In the genomic region with DNA sequence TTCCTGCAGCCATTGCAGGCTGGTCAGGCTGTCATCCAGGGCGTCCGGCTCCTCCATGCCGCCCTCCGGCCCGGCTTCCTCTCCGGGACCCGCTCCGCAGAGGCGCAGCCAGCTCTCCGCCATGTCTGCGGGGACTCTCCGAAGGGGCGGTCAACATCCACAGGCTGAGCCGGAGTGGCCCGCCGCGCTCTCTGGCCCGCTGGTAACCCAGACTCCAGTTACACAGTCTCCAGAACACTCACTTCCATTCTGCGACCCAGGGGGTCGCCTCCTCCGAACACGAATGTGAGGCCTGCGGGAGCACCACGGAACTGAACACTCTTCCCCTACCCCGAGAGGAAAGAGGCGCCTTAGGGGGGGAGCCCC, we compare ENCODE assay signal across 9 mouse cellular contexts. TPM values are rescaled to one million over a fixed set of nuclear protein-coding genes. Genes with fewer than 3 reads are reported as not detected.
DNase-seq lines count a peak whose midpoint lies in the region; ATAC-seq and TF ChIP-seq lines count a peak whose summit lies in the region.
"Had no signal": no experiment of that assay in that cellular context is flagged by ENCODE, and none has a peak within 500 bp of the region (broad histone marks: within the 10 kb centered on the region; RNA-seq: fewer than 3 reads in every experiment).

No protein-coding gene starts in this region.

- peak overlapping the region; percentile 50 for H3K27ac ChIP-seq in kidney, postnatal 0 days
- no peak overlapping the region for H3K27ac ChIP-seq in kidney, adult 2 months (ENCODE audit: insufficient read depth, low read depth, low read length)
- H3K27ac ChIP-seq in forebrain, embryonic 11.5 days (ENCODE audit: low read depth, low read length) = no peak overlapping the region
- no peak overlapping the region for H3K27ac ChIP-seq in limb, embryonic 13.5 days
- no peak overlapping the region for H3K27ac ChIP-seq in neural tube, embryonic 15.5 days (replicated peaks)

- peak overlapping the region; percentile 35; the same call in 1 of the 2 replicates for H3K9ac ChIP-seq in kidney, postnatal 0 days (ENCODE audit: low read depth, low read length)
- H3K9ac ChIP-seq in forebrain, embryonic 11.5 days (ENCODE audit: low read length) = peak overlapping the region; percentile 37
- H3K9ac ChIP-seq in limb, embryonic 13.5 days = peak overlapping the region; percentile 40
- 0 out of 2 replicates have a peak overlapping the region, but pooled peaks have one; percentile 3 for H3K9ac ChIP-seq in neural tube, embryonic 15.5 days (replicated peaks)

- 15% methylated on average over 26 of the region's 26 CpGs for WGBS in kidney, postnatal 0 days
- 38% methylated on average over 26 of the region's 26 CpGs for WGBS in kidney, adult 2 months
- WGBS in forebrain, embryonic 11.5 days = 8% methylated on average over 26 of the region's 26 CpGs
- 2% methylated on average over 26 of the region's 26 CpGs for WGBS in limb, embryonic 13.5 days
- WGBS in neural tube, embryonic 15.5 days = 5% methylated on average over 26 of the region's 26 CpGs

- peak overlapping the region; percentile 46 for H3K4me3 ChIP-seq in kidney, postnatal 0 days (replicated peaks; ENCODE audit: low read depth, low read length)
- H3K4me3 ChIP-seq in kidney, adult 2 months (ENCODE audit: insufficient read depth, low read depth, low read length) = no peak overlapping the region
- peak overlapping the region; percentile 44 for H3K4me3 ChIP-seq in forebrain, embryonic 11.5 days (ENCODE audit: low read depth, low read length)
- H3K4me3 ChIP-seq in limb, embryonic 13.5 days = peak overlapping the region; percentile 63
- peak overlapping the region; percentile 57 for H3K4me3 ChIP-seq in neural tube, embryonic 15.5 days (replicated peaks)

- peaks cover 10% of the 10 kb centered on the region; the same call in 1 of the 2 replicates for H3K27me3 ChIP-seq in kidney, postnatal 0 days (ENCODE audit: insufficient read depth, low read length)
- H3K27me3 ChIP-seq in kidney, adult 2 months (replicated peaks; ENCODE audit: control insufficient read depth, insufficient read depth, low read length) = no peaks in the 10 kb centered on the region
- H3K27me3 ChIP-seq in forebrain, embryonic 11.5 days (ENCODE audit: control insufficient read depth, insufficient read depth, low read length) = peaks cover 14% of the 10 kb centered on the region
- H3K27me3 ChIP-seq in limb, embryonic 13.5 days = peaks cover 38% of the 10 kb centered on the region
- peaks cover 24% of the 10 kb centered on the region for H3K27me3 ChIP-seq in neural tube, embryonic 15.5 days (replicated peaks)

- intact Hi-C loops in gastrocnemius, postnatal 36 days (cut with DNase I) = no loop called here
- intact Hi-C loops in gastrocnemius, postnatal 14 days (cut with DNase I; ENCODE audit: low total_unique reads) = no loop called here

- ATAC-seq in kidney, postnatal 0 days (replicated peaks; ENCODE audit: low FRiP score, low read depth) = no peak
- ATAC-seq in forebrain, embryonic 11.5 days (replicated peaks; ENCODE audit: low FRiP score) = no peak
- no peak for ATAC-seq in limb, embryonic 13.5 days (ENCODE audit: low FRiP score, low read depth)
- ATAC-seq in neural tube, embryonic 15.5 days (ENCODE audit: low FRiP score) = no peak

- peaks cover 39% of the 10 kb centered on the region for H3K4me1 ChIP-seq in kidney, postnatal 0 days (replicated peaks; ENCODE audit: insufficient read depth, low read length)
- peaks cover 16% of the 10 kb centered on the region; the same call in 1 of the 2 replicates for H3K4me1 ChIP-seq in kidney, adult 2 months (ENCODE audit: control insufficient read depth, insufficient read depth, low read length)
- peaks cover 51% of the 10 kb centered on the region for H3K4me1 ChIP-seq in forebrain, embryonic 11.5 days (replicated peaks; ENCODE audit: control insufficient read depth, insufficient read depth, low read length)
- peaks cover 54% of the 10 kb centered on the region for H3K4me1 ChIP-seq in limb, embryonic 13.5 days
- peaks cover 61% of the 10 kb centered on the region for H3K4me1 ChIP-seq in neural tube, embryonic 15.5 days

- no peak for DNase-seq in kidney, postnatal 0 days (ENCODE audit: low spot score)
- DNase-seq in kidney, adult 2 months = no peak
- no peak for DNase-seq in forebrain, embryonic 11.5 days (ENCODE audit: low spot score)
- no peak for DNase-seq in gastrocnemius, postnatal 36 days
- DNase-seq in gastrocnemius, postnatal 14 days = no peak
- DNase-seq in adrenal gland, adult (ENCODE audit: inconsistent age in 2 of 2, low spot score in 1 of 2) = no peak
- DNase-seq: cerebellum, postnatal 10 days had no signal

- no peaks in the 10 kb centered on the region for H3K9me3 ChIP-seq in kidney, postnatal 0 days (replicated peaks; ENCODE audit: low read length)
- H3K9me3 ChIP-seq in forebrain, embryonic 11.5 days (ENCODE audit: control insufficient read depth, low read length) = no peaks in the 10 kb centered on the region
- no peaks in the 10 kb centered on the region for H3K9me3 ChIP-seq in limb, embryonic 13.5 days
- H3K9me3 ChIP-seq in neural tube, embryonic 15.5 days (replicated peaks) = no peaks in the 10 kb centered on the region

- TF ChIP-seq POLR2A in kidney, adult 2 months (IDR thresholded peaks at IDR 0.05; ENCODE audit: low read depth, low read length) = no peak

- H3K36me3 ChIP-seq in kidney, postnatal 0 days (ENCODE audit: insufficient read depth, low read length) = no peaks in the 10 kb centered on the region
- no peaks in the 10 kb centered on the region for H3K36me3 ChIP-seq in kidney, adult 2 months (ENCODE audit: control insufficient read depth, insufficient read depth, low read length)
- H3K36me3 ChIP-seq in forebrain, embryonic 11.5 days (ENCODE audit: control insufficient read depth, insufficient read depth, low read length) = no peaks in the 10 kb centered on the region
- H3K36me3 ChIP-seq in limb, embryonic 13.5 days = peaks cover 11% of the 10 kb centered on the region
- H3K36me3 ChIP-seq in neural tube, embryonic 15.5 days = peaks cover 6% of the 10 kb centered on the region; the same call in 1 of the 2 replicates

- peak overlapping the region; percentile 86 for H3K4me2 ChIP-seq in kidney, postnatal 0 days (ENCODE audit: low read length)
- H3K4me2 ChIP-seq in forebrain, embryonic 11.5 days (ENCODE audit: low read depth, low read length, severe bottlenecking) = peak overlapping the region; percentile 98
- peak overlapping the region; percentile 96 for H3K4me2 ChIP-seq in limb, embryonic 13.5 days (replicated peaks)
- H3K4me2 ChIP-seq in neural tube, embryonic 15.5 days = peak overlapping the region; percentile 99

- TF ChIP-seq CTCF in kidney, postnatal 0 days (IDR thresholded peaks at IDR 0.05; ENCODE audit: low read depth) = no peak
- no peak for TF ChIP-seq CTCF in kidney, adult 2 months (conservative IDR thresholded peaks at IDR 0.05; ENCODE audit: insufficient read depth, insufficient read length, low read depth, low read length)

RNA-seq across cellular contexts. Expression of gene Foxj1, which starts 0.8 kb away (rescaled TPM):
- 2.5 TPM in 2 replicates for polyA plus RNA-seq in kidney, postnatal 0 days (2015; fragmentation: Nextera tagmentation; extraction: Ambion mirVana)
- polyA plus RNA-seq in kidney, adult 2 months (2012; rRNA removed) = 0.80 and 1.0 TPM in 2 replicates
- polyA plus RNA-seq in forebrain, embryonic 11.5 days (2014; fragmentation: Nextera tagmentation; extraction: Ambion mirVana) = 5.3 and 6.8 TPM in 2 replicates
- polyA plus RNA-seq in limb, embryonic 13.5 days (2015; fragmentation: Nextera tagmentation; extraction: Ambion mirVana) = 0.25 and 0.37 TPM in 2 replicates
- 11.3 and 12.1 TPM in 2 replicates for polyA plus RNA-seq in neural tube, embryonic 15.5 days (2015; fragmentation: Nextera tagmentation; extraction: Ambion mirVana)
- total RNA-seq in gastrocnemius, postnatal 36 days (2021) = not detected
- under 1 TPM; 0.22 to 0.27 TPM for total RNA-seq in gastrocnemius, postnatal 14 days (2021)

RNA-seq across cellular contexts. Expression of gene Exoc7, which starts 27.4 kb away (rescaled TPM):
- 56.5 and 59.1 TPM in 2 replicates for polyA plus RNA-seq in kidney, postnatal 0 days (2015; fragmentation: Nextera tagmentation; extraction: Ambion mirVana)
- 33.2 and 33.5 TPM in 2 replicates for polyA plus RNA-seq in kidney, adult 2 months (2012; rRNA removed)
- 67.8 and 71.1 TPM in 2 replicates for polyA plus RNA-seq in forebrain, embryonic 11.5 days (2014; fragmentation: Nextera tagmentation; extraction: Ambion mirVana)
- polyA plus RNA-seq in limb, embryonic 13.5 days (2015; fragmentation: Nextera tagmentation; extraction: Ambion mirVana) = 76.5 and 80.2 TPM in 2 replicates
- polyA plus RNA-seq in neural tube, embryonic 15.5 days (2015; fragmentation: Nextera tagmentation; extraction: Ambion mirVana) = 113 and 114 TPM in 2 replicates
- 10 to 100 TPM; 85.9 to 94.8 TPM for total RNA-seq in gastrocnemius, postnatal 36 days (2021)
- total RNA-seq in gastrocnemius, postnatal 14 days (2021) = 10 to 100 TPM; 61.9 to 62.3 TPM

RNA-seq across cellular contexts. Expression of gene Galr2, which starts 53.7 kb away (rescaled TPM):
- 0.13 and 0.18 TPM in 2 replicates for polyA plus RNA-seq in kidney, postnatal 0 days (2015; fragmentation: Nextera tagmentation; extraction: Ambion mirVana)
- 3.3 and 5.3 TPM in 2 replicates for polyA plus RNA-seq in kidney, adult 2 months (2012; rRNA removed)
- polyA plus RNA-seq in forebrain, embryonic 11.5 days (2014; fragmentation: Nextera tagmentation; extraction: Ambion mirVana) = 0.27 TPM in 1 of 2 replicates, not detected in the other
- 0.18 and 0.27 TPM in 2 replicates for polyA plus RNA-seq in limb, embryonic 13.5 days (2015; fragmentation: Nextera tagmentation; extraction: Ambion mirVana)
- 0.47 and 0.52 TPM in 2 replicates for polyA plus RNA-seq in neural tube, embryonic 15.5 days (2015; fragmentation: Nextera tagmentation; extraction: Ambion mirVana)
- total RNA-seq in gastrocnemius, postnatal 36 days (2021) = under 1 TPM; 0.12 to 0.31 TPM
- total RNA-seq in gastrocnemius, postnatal 14 days (2021) = under 1 TPM; 0.38 to 0.41 TPM
